Mouse (Mus musculus): ENCODE data around the gene Sash1.
"Not testable (repeated sequence)": the region's sequence is repeated elsewhere in the genome, so short reads cannot be mapped to it uniquely, and the experiment has no call there.

The Sash1 gene

DNA sequence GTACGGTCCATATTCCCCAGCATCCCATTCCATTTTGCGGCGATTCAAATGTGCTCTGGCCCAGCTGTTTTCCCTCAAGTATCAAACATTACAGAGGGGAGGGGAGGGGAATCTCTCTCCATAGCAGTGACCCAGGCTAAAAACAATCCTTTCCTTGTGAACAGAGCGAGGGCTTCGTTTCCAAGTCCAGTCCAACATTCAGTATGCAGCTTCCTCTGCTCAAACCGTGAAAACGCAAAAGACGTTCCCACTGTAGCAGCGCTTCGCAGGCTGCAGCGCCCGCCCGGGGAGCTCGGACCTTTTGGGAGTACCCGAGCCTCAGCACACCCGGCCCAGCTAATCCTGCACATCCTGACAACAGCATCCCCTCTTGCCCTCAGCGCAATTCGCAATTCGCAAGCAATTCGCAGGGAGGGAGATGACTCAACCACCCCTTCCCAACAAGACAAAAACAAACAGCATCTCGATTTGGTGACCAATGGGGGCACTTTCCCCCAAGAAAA is 128.4 kb downstream of the Sash1 start:
- no peak for DNase-seq (ENCODE audit: low read depth, low spot score)

DNA sequence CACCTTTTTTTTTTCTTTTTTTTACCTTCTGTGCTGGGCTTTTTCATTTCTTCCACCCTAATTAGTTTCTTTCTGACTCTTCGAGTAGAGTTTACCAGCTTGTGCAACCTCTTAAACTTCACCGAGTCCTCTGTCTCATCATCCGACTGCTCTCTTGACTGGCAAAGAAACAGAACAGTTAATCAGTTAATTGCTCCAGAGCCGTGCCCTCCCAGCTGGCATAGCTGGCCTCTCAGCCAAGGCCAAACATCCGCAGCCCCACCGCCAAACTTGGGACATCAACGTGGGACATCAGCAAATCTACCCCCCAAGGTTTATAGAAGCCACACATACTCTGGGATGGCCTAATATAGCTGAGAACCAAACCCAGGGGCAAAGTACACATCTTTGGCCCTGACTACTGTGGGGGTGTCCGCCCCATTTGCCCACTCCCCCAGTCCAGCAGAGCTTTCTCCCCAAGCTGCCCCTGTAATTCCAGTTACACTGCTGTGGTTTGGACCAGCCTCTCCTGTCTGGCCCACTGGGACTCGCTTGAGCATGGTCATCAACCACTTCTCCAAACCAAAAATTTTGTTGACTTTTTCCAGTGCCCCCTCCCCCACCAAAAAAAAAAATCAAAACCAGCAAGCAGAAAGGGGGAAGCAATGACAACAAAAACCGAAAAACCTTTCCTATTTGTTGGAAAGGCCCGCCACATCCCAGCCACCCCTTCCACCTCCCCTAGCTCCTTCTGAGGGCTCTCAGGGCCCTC is 129.1 kb downstream of the Sash1 start:
- no peak for DNase-seq (ENCODE audit: low read depth, low spot score)

GRCm38 (mm10) chr10:8753377-8753776 is 132.5 kb downstream of the Sash1 start:
- DNase-seq (ENCODE audit: low read depth, low spot score), result no peak

GRCm38 (mm10) chr10:8752436-8752835 is 133.4 kb downstream of the Sash1 start:
- no peak for DNase-seq (ENCODE audit: low read depth, low spot score)

GRCm38 (mm10) chr10:8749537-8749936 is 136.3 kb downstream of the Sash1 start:
- no peak for DNase-seq (ENCODE audit: low read depth, low spot score)

DNA sequence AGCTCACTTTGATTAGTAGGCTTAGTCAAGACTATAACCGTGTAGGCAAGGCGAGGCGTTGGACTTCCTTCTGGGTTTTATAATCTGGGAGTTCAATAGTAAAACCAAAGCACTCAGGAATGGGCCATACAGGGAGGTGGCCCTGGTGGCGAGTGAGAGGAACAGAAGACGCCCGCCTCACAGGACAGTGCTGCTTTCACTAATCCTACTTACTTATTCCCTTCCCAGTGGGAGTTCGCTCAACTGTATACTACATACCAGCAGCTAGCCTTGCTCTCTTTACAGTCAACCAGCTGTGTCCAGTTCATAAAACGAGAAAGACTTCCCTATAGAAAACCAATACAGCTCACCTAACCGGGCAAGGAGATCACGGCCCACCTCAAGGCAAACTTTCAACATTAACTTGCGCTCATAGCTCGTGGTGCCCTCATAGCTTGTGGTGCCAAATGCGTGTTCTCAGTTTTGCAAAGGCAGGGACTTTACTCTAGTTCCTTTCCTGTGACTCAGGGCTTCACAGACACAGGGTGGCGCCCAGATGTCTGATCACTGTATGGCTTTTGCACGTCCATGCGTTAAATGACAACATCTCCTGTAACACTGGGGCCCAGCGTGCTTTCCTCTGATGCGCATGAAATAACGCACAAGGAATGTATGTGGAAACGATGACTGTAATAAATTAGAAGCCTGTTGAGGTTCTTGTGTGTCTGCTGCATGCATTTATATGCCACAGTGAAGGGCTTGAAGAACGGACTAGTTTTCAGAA is 138.2 kb downstream of the Sash1 start:
- DNase-seq (ENCODE audit: low read depth, low spot score), result peak; percentile 47

GRCm38 (mm10) chr10:8746082-8746696 is 139.7 kb downstream of the Sash1 start:
- DNase-seq (ENCODE audit: low read depth, low spot score), result no peak

DNA sequence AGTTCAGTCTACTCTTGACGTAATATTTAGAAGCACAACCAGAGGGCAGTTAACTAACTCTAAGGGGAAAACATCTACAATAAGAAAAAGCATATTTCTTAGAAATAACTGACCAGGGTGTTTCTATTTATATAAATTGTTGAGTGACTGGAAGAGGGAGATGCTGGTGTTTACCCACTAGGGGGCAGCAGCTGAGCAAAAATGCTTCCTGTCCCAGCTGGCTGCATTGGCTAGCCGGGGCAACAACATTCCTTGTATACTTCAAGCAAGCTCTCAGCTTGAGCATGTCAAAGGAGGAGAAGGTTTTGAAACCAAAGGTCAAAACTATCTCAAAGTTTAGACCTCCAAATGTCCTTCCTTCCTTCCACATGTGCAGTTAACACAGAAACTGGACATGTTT is 143.0 kb downstream of the Sash1 start:
- peak; percentile 79 for DNase-seq (ENCODE audit: low read depth, low spot score)

GRCm38 (mm10) chr10:8741505-8741904 is 144.4 kb downstream of the Sash1 start:
- DNase-seq (ENCODE audit: low read depth, low spot score), result no peak

- DNase-seq (ENCODE audit: low read depth, low spot score), result no peak
These were observed 145.1 kb downstream of the Sash1 start for GRCm38 (mm10) chr10:8740797-8741196.

GRCm38 (mm10) chr10:8729387-8730337 is 156.2 kb downstream of the Sash1 start:
- DNase-seq (ENCODE audit: low read depth, low spot score), result no peak

GRCm38 (mm10) chr10:8719345-8719744 is 166.5 kb downstream of the Sash1 start:
- DNase-seq (ENCODE audit: low read depth, low spot score), result no peak

DNA sequence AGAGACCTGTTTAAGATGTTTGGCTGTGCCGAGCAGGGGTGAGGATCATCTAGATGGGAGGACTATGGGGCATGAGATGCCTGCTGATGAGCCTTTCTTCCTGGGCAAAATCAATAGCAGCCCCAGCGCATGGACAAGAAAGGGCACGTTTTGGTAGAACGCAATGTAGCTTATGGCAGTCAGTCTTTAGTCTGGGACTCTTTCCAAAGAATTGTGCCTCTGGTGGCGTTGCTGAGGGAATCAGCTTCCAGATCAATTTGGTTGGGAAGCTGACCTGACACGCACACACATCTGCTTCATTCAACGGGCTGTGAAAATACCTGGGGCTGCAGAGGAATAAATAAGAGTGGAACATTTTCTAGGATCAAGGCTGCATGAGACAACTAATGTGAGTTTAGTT is 167.0 kb downstream of the Sash1 start:
- DNase-seq (ENCODE audit: low read depth, low spot score), result no peak

- DNase-seq (ENCODE audit: low read depth, low spot score), result no peak
These were observed 168.7 kb downstream of the Sash1 start for GRCm38 (mm10) chr10:8717171-8717570.

DNA sequence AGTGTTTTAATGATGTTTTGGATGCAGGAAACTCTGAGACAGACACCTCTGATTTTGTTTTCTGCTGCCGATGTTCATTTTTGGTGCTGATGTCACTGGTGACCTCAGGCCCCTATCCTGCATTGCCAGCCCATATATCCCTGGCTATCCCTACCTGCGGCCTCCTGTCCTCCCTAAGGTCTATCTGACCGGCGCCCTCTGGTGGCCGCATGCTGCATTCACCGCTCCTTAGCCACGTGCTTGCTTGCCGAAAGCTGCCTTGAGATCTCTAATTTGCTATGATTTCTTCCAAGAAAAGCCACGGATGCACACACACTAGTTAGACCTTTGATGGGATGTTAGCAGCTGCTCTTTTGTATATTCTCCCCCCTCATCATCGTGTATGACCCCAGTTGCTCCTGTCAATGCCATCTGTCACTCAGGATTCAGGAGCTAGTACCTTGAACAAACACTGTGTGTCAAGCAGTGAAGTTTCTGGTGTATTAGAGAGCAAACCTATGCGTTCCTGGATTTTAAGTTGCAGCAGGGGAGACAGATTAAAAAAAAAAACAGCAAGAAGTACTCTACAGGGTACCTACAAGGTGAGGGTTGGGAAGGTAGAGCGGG is 170.1 kb downstream of the Sash1 start:
- DNase-seq (ENCODE audit: low read depth, low spot score), result peak; percentile 78

DNA sequence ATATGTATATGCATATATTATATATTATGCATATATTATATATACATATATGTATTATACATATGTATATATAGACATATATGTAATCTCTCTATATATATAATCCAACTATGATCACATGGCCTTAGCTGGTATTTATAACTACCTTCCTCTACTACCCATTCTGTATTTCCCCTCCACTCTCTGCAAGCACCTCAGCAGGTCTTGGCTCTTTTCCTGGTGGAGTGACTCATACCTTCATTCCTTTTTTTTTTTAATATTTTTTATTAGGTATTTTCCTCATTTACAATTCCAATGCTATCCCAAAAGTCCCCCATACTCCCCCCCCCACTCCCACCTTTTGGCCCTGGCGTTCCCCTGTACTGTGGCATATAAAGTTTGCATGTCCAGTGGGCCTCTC is 189.2 kb downstream of the Sash1 start:
- not testable (repeated sequence) for DNase-seq (ENCODE audit: low read depth, low spot score)

DNA sequence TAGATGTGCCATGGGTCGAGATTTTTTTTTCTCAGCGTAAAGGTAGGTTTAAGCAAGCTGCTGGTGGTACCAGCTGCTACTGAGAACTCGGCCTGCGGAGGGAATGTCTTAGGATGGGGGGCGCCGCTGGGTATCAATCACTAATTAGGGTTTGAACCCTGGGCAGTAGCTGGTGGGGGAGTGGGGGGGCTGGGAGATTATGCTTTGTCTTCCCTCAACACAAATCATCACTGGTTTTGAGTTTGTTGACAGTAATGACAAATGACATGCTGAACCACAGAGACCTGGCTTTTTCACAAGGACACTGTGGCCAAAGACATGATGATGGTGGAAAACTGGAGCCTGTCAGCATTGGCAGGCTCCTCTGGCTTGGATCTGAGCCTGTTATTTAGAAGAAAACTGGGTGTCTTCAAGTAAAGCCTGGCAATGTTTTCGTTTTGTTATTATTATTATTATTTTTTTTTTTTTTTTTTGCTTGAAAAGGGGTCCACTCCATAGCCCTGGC is 191.8 kb downstream of the Sash1 start:
- no peak for DNase-seq (ENCODE audit: low read depth, low spot score)

DNA sequence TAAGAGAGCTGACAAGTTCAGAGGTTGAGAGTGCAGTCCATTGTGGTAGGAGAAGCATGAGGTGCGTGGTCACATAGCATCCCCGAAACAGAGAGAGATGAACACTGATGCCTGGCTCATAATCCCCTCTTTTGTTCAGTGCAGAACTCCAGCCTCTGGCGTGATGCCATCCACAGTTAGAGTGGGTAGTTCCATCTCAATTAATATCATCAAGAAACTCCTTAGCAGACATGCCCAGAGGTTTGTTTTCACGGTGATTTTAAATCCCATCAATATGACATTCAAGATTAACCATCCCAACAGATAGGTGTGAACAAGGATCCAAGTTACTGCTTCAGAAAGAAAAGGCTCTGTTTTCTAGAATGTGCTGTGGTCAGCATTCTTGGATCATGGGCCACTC is 192.3 kb downstream of the Sash1 start:
- no peak for DNase-seq (ENCODE audit: low read depth, low spot score)

GRCm38 (mm10) chr10:8692531-8692930 is 193.3 kb downstream of the Sash1 start:
- DNase-seq (ENCODE audit: low read depth, low spot score), result no peak

DNA sequence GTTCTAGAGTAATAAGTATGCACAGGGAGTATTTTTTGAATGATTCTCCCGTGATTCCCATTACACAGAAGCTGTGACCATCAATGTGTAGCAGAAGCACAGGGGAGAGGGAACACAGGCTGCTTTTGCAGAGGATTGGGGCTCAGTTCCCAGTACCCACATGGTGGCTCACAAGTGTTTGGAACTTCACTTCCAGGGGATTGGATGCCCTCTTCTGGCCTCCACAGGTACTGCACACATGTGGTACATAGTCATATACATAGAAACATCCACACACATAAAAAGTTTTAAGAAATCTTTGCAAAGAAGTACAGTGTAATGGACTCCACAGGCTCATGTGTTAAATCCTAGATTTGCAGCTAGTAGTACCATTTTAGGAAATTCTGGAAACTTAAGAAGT is 199.7 kb downstream of the Sash1 start:
- peak; percentile 51 for DNase-seq (ENCODE audit: low read depth, low spot score)

GRCm38 (mm10) chr10:8685269-8685668 is 200.6 kb downstream of the Sash1 start:
- no peak for DNase-seq (ENCODE audit: low read depth, low spot score)
